Mouse (Mus musculus) right cerebral cortex, postnatal 4 days (tissue): ENCODE results near the gene Gna12.

Experiments used
- DNase-seq: peaks from one replicate; pipeline ENCODE4 v3.0.0-alpha.2; 2022

The Gna12 gene

DNA sequence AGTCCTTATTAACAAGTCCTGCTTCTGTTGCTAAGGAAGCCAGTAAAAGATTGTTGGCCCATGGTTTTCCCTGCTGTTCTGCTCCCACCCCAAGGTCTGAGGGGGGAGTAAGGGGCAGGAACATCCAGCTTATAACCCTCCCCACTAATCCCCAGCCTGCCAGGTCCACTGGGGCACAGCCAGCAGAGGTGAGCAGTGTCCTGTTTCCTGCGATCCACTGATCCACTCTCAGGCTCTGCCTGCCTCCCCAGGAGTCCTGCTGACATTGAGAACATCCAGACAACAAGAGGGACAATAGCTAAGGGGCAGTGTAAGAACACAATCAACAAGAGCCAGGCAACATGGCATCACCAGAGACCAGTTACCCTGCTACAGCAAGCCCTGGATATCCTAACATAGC is 3.4 kb downstream of the Gna12 start:
- no peak for DNase-seq

GRCm38 (mm10) chr5:140826118-140826517 is 4.1 kb downstream of the Gna12 start:
- no peak for DNase-seq

DNA sequence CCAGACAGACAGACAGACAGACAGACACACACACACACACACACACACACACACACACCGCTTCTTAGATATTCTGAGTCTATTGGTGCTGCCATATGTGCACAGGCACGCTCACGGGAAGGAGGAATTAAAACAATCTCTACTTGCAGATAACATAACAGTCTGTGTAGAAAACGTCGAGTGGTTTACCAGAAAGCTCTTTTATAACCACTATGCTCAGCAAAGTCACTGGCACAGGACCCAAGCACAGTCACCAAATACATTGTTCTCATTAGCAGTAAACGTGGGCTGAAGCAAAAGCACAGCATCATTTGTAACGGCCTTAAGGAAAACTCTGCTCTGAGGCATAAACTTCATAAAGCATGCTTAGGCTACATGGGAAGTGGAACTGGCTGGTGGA is 6.1 kb downstream of the Gna12 start:
- DNase-seq: no peak

DNA sequence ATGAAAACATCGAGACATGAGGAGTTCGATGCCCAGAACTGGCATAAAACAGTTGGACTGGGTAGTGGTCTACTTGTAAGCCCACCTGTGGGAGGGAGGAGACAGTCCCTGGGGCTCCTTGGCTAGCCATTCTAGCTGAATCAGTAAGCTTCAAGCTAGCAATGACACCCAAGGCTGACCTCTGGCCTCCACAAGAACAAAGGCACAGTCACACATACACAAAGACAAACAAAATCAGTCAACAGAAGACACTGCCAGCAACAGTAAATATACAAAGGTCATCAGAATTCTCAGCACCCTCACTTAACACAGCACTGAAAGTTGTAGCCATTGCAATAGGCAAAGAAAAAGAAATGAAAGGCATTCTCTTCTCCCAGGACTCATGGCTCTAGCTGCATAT is 6.8 kb downstream of the Gna12 start:
- no peak for DNase-seq

DNA sequence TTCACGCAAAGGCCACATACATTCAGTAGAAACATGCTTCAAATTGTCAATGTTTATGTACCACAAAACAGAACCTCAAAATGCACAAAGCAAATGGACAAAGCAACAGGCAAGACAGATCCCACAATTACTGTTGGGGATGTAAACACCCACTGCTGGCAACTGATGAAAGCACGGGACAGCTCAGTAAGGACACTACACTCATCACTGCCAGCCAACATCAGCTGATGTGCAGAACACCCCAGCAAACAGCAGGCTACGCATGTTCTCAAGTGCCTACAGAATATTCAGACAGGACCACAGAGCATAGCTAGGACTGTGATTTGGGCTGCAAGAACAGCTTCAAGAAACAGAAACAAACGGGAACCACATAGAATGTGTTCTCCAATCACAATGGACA is 8.3 kb downstream of the Gna12 start:
- no peak for DNase-seq

GRCm38 (mm10) chr5:140820539-140820938 is 9.7 kb downstream of the Gna12 start:
- no peak for DNase-seq

GRCm38 (mm10) chr5:140819594-140819993 is 10.6 kb downstream of the Gna12 start:
- no peak for DNase-seq

- DNase-seq: no peak
These were observed 11.7 kb downstream of the Gna12 start for GRCm38 (mm10) chr5:140818482-140819076.

GRCm38 (mm10) chr5:140816950-140817568 is 13.2 kb downstream of the Gna12 start:
- DNase-seq: no peak

- DNase-seq: no peak
These were observed 14.2 kb downstream of the Gna12 start for GRCm38 (mm10) chr5:140816008-140816407.

DNA sequence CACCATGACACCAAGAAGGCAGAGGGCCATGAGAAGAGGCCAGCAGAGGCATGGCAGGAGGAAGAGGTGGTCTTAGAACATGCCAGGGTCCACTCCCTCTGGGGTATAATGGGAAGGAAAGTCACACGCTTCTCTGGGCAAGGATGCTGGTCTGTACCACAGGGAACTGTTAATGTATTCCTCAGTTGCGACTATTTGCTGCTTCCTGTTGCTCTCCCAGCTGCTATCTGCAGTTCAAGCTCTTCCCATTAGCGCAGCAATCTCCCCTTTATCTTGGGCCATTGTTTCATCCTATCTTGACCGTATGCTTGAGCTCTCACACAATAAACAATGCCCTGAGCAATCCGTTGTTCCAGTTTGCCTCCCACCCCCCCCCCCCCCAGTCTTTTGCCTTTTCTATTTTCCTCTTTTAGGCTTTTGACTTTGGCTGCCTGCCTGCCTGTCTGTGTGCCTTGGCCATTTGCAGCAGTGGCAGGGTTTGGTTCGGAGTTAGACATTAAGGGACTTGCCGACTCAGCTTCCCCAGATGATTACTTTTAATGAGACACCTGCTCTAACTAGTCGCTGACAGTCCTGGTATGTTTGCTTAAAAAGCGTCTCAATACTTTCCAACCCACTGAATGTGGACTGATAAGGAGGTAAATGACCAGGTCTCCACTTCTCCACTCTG is 15.0 kb downstream of the Gna12 start:
- DNase-seq: no peak

GRCm38 (mm10) chr5:140814403-140814802 is 15.8 kb downstream of the Gna12 start:
- DNase-seq: no peak

- DNase-seq: no peak
These were observed 17.5 kb downstream of the Gna12 start for GRCm38 (mm10) chr5:140812699-140813098.

DNA sequence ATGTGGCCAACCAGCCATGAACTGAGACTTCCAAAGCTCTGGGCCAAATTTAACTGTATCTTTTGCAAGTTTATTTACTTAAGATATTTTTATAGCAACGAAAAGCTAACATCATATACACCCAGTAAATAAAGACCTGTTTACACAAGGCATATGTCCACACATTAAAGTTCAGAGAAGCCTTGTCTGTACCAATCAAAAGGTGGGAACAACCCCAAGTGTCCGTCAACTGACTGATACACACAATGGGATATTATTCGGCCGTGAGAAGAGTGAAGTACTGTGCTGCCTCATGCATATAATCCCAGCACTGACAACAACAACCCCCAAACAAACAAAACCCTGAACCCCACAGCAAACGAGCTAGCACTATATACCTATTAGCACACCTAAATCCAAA is 18.2 kb downstream of the Gna12 start:
- DNase-seq: no peak

DNA sequence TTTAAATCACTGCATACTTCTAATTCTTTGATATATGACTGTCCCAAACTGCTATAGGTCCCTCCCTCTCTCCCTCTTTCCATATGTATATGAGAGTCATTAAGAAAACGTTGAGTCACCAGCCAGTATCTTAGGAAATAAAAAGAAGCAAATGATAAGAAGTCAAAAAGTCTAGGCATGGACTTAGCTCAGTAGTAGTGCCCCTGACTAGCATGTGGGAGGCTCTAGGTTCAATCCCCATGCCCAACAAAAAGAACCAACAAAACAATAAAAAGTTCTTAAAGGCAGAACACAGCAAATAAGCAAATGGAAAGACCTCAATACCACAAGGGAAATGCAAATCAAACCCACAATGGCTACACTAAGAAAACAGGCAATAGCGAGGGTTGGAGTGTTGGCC is 18.8 kb downstream of the Gna12 start:
- DNase-seq: no peak

GRCm38 (mm10) chr5:140806939-140807338 is 23.3 kb downstream of the Gna12 start:
- DNase-seq: no peak

DNA sequence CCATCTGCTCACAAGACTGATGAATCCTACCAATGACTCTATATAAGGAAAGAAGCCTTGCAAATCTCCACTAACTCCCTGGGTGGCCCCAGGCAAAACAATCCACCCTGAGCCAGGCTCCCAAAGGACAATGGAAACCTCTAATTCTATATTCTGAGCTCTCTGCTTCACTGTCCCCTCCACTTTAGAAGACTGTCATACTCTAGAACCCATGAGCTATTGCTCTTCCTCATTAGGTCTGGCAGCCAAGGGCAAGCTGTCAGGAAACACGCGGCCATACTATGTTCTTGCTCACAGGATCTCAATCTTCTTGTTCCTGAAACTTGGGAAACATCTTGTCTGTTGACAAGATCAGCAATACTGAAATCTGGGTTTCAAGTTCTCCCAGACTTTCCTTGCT is 24.0 kb downstream of the Gna12 start:
- no peak for DNase-seq

GRCm38 (mm10) chr5:140801782-140802181 is 28.4 kb downstream of the Gna12 start:
- no peak for DNase-seq

GRCm38 (mm10) chr5:140800288-140800923 is 29.8 kb downstream of the Gna12 start:
- no peak for DNase-seq

DNA sequence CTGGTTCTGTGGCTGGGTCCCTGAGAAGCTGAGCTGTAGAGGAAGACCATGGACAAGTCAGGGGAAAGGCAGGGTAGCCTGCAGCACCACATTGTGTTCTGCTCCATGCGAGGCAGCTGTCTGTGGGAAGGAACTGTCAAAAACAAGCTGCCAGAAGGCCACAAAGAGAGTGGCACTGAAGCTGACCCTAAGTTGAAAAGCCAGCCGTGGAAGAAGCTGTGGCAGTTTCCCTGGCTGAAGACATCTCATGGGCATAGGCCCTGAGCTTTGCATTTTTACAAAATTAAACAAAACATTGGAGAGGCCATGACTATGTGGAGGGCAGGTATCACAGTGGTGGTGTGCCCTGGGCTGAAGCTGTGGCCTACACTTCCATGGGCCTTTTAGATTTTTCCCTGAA is 31.0 kb downstream of the Gna12 start:
- DNase-seq: no peak

GRCm38 (mm10) chr5:140798775-140799174 is 31.5 kb downstream of the Gna12 start:
- no peak for DNase-seq

- DNase-seq: no peak
These were observed 32.1 kb downstream of the Gna12 start for GRCm38 (mm10) chr5:140798158-140798557.

- no peak for DNase-seq
These were observed 34.2 kb downstream of the Gna12 start for GRCm38 (mm10) chr5:140796051-140796450.

GRCm38 (mm10) chr5:140795176-140795575 is 35.1 kb downstream of the Gna12 start:
- no peak for DNase-seq
